Mouse (Mus musculus) embryo, embryonic 11 days (tissue): ENCODE measurements at regions not wholly inside any gene's neighbourhood (a gene's known extent, or its start where the extent isn't known, plus 50 kb on each side); places are given as distances from the start of the nearest gene placed in this dataset.

ENCODE experiments used
- DNase-seq: peaks from one replicate; pipeline ENCODE4 v3.0.0-alpha.2; 2015

DNA sequence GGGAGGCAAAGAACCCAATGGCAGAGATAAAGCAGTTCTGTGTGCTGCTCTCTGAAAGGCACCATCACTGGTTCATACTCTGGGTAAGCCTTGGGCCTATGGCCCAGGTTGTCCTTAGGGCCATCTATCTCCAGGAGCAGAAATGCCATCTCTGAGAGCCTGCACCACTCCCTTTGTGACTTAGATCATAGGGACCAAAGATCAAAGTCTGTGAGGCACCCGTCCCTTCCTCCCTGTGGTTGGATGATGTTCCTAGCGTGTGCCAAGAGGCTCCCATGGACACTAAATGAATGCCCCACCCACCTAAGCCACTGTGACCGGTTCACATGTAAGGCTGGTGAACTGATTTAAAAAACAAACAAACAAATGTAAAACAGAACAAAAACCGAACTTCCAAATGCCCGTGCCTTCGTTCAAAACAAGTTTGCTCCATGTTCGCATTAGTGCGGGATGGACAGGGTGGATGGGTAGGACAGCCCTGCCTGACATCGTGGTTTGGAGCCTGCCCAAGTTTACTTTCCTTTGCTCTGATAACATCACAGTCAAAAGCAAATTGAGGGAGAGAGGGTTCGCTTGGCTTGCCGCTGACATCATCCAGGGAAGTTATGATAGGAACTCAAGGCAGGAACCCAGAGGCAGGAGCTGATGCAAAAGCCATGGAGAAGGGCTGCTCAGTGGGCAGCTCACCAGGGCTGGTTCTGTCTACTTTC lies 418.6 kb downstream of the Med13l start:
- no peak for DNase-seq

DNA sequence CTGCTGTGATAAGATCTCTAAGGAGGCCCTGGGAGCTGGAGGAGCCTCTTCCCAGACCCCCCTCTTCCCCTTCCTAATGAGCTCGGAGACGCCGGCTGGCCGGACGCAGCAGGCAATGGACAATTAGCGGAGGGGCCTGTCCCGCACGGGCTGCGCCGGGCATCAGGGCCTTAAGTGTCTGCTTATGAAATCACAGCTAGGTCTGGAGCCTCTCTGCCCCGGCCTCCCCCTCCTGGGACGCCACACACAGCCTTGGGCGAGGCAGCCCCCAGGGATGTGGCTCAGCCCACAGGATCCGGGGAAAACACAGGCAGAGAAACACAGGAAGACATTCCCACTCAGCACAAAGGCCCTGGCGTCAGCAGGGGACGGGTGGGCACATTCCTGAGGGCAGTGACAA lies 420.6 kb downstream of the Med13l start:
- DNase-seq: peak; percentile 54

DNA sequence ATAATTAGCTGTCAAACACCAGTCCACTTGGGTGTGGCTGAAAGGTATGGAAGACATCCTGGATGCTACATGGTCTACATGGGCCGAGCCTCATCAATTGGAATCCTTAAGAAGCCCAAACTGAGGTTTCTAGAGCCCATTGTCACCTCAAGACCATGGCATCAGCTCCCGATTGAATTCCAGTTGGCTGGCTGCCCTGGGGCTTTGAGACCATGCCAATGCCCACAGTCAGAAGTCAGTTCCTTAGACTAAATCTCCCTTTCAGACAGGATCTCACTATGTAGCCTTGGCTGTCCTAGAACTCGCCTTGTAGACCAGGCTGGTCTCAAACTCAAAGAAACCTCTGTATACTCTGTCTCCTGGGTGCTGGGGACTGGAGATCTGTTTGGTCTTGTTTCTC lies 423.8 kb downstream of the Med13l start:
- DNase-seq: no peak

DNA sequence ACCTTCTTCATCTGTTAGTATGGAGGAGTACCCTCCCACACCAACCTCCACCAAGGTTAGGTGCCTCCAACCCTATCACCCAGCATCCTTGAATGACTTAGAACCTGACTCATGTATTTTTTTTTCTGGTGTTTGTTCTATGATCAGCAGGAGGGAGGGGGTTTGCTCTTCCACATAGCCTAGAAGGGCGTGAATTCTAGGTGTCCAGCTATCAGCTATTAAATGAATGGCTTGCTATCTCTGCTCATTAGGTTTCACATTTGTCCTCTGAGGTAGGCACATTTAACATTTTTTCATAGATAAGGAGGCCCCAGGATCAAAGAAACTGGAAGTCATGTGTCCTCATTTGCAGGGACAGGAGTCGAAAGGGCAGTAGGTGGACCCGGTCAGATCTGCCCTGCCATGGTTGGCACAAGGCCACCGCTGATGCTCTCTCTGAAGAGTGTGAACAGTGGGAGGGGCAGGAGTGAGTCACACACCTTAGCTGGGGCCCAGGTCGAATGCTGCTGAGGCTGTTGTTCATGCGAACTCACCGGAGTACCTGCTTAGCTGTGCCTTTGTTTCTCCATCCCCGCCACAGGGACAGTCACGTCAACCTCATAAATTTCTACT lies 424.4 kb downstream of the Med13l start:
- no peak for DNase-seq

DNA sequence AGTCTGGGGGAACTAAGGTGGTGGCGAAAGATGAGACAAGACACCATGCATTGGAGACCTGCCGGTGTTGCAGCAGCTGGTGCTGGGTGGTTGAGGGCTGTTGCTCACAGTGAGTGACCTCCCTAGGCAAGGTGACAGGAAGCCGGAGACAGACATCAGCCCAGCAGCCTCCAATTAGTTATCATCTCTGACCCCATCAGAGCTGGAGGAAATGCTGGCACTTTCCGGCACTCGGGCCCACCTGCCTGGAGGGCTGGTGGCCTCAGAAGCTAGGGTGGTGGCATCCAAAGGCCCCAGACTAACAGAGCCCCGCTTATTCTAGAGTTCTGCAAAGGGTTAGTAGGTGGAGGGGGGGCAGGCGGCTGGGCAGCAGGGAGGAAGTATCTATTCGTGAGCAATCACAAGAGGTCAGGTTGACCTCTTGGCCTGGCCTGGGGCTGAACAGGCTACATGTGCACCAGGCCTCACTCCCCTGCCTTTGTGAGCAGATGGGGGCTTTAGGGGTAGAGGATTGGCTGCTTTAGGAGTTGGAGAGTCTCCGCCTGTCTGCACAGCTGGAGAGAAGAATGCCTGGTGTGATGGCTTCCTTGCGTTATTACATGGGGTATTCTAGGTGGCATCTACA lies 427.0 kb downstream of the Med13l start:
- DNase-seq: no peak

DNA sequence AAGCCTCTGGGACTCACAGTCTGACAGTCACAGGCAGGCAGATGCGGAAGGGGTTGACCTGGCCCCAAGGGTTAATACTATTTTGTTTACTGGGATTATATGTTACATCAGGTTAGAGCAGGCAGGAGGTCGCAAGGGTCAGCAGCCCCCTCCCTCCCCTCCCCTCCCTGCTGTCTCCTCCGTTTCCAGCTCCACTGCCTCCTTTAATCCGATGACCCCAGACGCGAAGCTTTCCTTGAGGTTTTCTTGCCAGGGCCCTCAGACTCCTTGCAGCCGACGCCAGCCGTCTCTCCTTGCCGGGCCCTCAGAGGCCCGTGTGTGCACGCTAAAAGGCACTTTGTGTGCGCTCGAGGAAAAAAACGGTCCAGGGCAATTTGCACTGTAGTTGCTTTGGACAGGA lies 438.6 kb downstream of the Med13l start:
- DNase-seq: peak; percentile 66

DNA sequence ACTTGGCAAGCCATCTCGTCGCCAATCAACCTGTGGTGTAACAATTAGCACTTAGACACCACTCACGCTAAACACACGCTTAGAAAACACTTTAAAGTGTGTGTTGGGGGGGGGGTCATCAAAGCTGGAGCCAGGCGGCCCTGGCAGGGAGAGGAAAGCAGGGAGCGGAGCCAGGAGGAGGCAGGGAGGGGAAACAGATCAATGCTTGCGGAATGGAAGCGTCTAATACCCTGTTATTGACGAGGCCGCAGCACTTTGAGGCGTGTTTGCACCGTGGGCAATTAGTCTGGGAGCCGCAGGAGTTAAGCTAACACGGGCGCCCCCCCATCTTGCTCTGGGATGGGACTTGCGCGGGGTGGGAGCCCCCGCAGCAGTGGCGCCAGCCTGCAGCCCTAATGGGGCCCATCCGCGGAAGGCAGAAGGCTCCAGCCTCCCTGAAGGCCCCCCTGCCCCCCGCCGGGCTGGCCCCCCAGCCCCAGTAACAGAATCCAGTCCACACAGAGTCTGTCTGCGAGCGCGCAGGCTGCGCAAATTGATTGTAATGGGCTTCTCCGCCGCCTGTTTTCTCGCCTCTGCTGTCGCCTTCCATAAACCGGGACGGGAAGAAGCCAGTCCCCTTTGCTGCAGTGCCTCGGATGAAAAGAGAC lies 445.5 kb downstream of the Med13l start:
- DNase-seq: peak; percentile 61

DNA sequence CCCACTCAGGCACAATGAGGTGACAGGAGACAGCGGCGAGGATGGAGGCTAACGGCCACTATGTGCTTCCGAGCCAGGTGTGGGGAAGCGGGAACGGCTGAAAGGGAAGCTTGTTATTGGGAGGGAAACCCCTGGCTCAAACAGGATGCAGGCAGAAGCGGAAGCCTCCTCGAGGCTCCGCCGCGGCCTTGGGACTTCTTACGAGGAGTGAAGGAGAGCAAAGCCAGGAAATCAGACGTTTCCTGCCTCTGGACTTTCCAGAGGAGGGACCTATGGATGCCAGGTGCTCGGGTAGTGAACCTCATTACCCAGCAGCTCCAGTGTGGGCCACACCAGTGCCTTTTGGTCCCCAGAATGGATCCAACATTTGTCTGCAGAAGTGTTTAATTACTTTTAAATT lies 449.6 kb downstream of the Med13l start:
- DNase-seq: no peak

DNA sequence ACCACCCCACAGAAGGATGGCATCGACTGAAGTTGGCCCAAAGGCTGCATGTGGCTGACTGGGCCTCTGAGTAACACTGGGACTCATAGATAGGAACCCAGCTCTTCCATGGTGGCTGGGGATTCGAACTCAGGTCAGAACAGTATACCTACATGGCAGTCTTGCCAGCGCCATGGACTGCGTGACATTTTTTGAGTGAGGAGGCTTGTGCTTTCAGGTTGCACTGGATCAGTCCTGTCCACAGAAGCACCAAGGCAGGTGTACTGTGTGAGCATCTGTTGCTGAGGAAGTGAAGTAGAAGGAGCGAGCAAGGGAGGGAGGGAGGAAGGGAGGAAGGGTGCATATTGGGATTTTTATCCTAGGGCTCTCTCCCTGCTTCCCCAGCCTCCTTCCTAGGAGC lies 454.7 kb downstream of the Med13l start:
- no peak for DNase-seq

DNA sequence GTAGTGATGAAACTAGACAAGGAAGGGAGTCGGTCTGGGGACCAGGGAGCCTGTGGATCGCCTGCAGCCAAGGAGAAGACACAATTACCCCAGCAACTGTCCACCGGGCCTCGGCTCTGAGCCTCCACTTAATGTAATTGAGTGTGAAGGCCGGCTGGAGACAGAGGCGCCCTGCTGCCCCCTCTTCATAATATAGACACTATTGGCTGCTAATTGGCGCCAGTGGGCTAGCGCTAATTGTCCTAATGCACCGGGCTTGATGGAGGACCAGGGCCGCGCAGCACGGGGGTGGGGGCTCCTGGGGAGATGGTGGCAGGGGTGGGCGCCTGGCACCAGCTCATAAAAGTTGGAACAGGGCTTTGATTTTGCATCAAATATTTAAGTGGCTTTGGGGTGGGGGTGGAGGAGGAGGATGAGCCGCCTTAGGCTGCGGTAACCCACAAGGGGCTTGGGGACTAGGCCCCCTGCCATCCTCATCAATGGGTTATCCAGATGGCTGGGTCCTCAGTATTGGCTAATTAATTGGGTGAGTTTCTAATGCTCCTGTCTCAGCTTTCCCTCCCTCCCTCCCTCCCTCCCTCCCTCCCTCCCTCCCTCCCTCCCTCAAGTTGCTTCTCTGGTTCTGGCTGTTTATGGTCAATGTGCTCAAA lies 455.3 kb downstream of the Med13l start:
- peak; percentile 44 for DNase-seq

DNA sequence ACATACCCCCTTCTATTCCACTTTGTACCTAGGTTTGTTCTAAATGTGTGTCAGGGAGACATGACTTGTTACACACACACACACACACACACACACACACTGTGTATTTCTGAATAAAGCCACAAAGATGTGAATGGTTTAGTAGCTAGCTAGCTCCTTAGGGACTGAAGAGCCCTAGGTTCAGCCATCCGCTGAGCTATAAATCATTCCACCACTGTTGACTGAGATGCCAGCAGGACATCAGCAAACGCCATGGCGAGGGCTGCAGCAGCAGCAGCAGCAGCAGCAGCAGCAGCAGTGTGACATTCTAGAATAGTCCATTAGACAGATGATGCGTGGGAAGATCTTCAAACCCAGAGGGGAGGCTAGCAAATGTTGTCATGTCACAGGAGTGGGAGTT lies 455.9 kb downstream of the Med13l start:
- DNase-seq: peak; percentile 51

DNA sequence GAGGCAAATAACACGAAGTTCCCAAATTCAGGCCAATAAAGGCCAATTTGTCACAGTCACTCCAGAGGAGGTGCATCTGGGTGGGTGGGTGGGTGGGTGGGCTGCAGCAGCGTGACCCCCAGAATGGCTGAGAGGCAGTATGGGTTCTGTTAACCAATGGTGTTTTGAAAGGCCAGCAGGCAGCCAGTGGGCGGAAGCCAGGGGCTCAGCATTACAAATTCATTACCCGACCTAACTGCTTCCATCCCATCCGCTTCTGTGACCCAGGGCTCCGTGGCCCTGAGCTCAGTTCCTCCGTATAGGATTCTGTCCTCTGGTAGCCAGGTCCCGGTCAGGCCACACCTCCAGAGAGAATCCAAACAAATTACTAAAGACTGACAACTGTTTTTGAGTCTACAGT lies 463.5 kb downstream of the Med13l start:
- DNase-seq: no peak

DNA sequence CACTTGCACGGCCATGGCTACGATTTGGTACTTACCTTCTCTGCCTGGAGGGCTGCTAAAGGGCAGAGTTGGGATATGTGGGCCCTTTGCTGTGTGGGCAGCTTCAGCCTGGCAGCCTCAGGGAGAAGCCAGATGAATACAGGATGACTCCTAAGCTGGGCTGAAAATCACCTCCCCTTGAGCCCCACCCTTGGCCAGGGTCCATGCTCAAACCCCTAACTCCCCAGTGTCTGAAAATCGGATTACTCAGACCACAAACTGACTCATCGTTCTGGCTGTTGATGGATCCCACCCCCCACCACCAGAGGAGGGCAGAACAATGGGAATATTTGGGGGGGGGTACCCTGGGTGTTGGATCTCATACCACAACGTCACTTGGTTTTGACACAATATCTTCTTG lies 471.6 kb downstream of the Med13l start:
- no peak for DNase-seq

DNA sequence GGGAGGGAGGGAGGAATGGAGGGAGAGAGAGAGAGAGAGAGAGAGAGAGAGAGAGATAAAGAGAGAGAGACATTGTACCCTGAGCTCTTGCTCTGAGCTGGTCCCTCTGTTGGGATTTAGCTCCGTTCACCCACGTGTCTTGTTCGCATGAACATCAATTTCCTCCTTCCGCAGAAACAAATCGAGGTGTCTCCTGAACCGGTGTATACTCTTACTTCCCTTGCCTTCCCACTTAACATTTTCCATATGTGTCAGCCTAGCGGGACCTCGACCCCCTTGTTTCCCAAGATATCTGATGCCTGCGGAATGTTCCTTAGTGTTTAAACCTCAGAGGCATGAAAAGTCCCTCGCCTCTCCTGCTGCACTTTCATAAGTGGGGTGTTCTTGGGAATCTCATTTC lies 484.1 kb downstream of the Med13l start:
- DNase-seq: peak; percentile 63

DNA sequence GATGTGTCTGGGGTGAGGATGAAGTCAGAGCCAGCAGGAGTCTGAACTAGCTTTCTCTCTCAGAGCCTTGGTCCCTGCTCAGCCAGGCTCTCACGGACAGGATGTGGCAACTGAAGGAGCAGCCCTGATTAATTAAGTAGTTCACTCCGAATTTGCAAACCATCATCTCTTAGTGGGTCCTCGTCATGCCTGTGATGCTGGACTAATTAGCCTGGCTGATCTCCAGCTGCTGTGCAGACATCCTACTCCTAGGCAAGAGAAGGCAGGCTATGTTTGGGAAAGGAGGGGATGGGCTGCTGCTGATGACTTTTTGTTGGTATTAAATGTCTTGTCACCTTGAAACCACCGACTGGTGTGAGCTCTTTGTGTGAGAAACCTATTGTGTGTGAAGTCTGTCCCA lies 487.1 kb downstream of the Med13l start:
- no peak for DNase-seq

DNA sequence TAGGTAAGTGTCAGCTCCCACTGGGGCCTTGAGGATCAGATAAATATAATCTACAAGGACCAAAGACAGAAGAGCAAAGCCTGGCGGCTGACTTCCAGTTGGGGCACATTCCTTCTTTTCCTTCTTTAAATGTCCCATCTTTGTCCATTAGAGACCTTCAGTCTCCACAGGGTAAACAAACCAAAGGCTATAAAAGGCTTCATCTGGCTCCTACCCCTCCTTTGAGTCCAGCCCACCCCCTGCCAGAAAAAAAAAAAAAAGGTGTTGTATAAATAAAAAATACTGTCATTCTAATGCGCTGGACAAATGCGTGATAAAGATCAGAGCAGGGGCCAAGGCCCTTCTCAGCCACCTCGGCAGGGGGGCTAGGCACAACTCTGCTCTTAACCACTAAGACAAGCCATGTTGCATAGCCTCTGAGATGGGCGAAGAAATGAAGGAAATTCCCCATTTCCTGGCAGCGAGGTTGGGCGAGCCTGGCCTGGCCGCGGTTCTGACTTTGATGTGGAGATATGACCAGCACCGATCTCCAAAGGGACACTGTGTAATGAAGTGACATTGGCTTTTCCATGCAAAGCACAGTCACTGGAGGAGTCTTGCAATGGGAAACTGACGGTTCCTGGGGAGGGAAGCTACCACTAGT lies 492.0 kb downstream of the Med13l start:
- DNase-seq: no peak

DNA sequence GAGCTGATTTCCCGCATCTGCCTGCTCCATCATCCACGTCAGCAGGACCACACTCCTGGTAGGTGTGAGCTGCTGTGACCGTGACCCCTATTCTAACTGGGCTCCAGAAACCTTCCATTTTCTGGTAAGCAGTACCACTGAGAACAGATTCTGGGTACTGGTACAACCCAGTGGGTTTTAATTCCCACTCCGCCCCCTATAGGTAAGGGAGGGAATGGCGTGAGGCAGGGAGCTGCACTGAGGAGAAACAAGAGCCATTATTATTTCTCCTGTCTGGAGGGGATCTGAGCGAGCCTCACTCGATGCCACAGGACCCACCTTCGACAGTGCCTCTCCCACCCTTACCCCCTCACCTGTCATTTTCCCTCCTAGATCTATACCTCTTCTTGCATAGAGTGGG lies 493.3 kb downstream of the Med13l start:
- no peak for DNase-seq

DNA sequence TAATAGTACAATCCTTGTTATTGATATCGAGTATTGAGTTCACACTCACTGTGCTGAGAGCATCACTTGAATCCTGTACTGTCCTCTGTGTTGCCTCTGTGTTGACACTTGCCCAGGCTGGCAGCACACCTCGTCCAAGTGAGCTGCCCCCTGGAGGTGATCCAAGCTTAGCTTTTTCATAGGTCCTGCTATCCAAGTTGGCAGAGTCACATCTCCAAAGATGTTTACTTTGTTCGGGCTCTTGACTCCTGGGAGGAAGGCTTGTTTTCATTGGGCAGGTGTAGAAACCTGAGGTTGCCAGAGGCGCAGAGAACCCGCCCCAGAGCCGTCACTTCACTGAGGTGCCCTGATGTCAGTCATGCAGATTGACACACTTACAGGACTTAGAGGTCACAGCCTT lies 493.9 kb downstream of the Med13l start:
- DNase-seq: no peak

DNA sequence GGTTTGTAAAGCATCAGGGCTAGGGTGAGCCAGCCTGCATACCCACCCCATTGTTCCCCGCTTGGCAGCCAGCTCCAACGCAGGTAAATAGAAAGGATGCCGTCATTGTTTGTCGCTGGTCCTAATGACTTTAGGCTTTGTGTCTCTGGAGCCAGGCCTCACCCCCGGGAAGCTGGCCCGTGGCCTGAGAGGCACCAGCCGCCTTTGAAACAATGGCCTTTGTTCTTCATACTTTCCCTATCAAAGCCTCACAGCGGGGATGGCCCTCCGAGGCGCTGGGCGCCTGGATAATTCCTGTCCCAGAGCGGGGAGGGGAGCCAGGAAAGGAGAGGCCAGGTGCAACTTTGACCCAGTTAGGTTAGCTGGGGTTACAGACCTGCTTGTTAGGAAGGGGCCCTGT lies 495.0 kb downstream of the Med13l start:
- DNase-seq: peak; percentile 61

DNA sequence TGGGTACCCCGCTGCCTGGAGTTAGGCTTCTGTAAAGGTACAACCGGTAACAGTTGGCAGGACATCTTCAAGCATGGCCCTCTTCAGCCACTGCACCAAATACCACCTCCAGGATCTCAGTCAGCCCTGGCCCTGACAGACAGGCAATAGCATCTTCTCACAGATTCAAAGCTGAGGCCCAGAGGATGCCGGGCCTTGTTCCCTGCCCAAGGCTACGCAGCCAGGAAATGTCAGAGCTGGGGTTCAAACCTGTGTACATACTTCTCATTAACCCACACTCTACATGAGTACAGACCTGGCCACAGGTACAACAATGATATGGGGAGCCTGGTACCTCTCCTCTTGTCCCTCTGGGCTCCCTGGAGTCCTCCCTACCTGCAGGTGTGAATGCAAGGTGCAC lies 497.3 kb downstream of the Med13l start:
- DNase-seq: no peak

DNA sequence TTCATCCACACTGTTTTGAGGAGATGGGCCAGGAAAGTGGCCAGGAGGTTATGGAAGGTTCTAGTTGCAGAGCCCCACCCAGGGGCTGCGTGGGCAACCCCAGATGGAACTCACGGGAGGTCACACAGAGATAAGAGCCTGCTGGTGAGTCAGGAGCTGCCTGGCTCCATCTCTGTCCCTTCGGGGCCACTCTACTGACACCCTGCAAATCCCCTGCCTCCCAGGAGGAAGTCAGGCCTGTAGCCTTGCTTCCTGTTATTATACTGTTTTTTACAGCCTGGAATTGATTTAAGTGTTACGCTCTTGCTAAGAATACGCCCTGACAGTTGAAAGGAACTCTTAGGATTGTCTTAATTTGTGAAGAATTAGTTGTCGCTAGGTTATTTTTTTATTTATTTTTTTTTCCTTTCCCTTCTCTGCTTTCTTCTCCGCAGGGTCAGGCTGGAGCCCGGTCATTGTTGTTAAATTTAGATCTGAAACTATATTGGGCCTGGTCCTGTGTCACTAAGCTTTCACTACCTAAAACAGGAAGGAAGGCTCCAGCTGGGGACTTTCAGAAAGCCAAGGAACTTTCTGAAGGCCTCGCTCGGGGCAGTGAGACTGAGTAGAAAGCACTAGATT lies 497.9 kb downstream of the Med13l start:
- no peak for DNase-seq

DNA sequence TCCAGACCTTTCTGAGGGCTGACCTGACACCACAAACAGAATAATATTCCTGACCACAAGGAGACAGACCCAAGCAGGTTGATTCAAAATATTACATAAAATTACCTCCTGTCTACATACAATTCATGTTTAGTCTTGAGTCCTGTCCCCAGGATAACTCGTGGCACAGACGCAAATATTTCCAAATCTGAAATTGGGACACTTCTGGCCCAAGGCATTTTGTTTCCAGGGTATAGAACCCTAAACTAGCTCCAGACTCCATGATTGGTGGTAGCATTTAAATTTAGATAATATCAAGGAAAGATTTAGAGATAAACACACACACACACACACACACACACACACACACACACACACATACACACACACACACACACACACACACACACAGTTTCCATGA lies 498.7 kb downstream of the Med13l start:
- no peak for DNase-seq

DNA sequence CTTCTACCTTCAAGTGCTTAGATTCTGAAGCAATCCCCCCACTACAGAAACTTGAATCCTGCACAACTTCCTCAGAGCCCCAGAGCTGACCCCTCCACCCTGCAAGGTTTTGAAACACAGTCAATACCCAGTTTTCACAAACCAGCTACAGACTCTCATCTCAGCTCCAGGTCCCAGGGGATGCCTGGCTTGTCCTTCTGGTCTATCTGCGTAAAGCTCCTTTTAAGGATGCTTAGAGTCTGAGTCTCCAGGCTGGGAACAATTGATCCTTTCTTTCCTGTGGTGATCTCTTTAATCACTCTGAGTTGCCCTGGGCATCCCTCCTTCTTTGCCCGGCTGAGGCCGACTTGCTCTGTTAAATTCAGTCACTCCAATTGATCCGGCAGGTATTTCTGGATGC lies 500.4 kb downstream of the Med13l start:
- DNase-seq: peak; percentile 57
